Mouse (Mus musculus) spleen, postnatal 14 days (tissue): ENCODE results near the gene Ccne1.
A peak's percentile ranks its signal among the peaks of the same experiment; 100 is the strongest.
"Not testable (repeated sequence)": the region's sequence is repeated elsewhere in the genome, so short reads cannot be mapped to it uniquely, and the experiment has no call there.

ENCODE experiments used
- DNase-seq, 2 experiments: peaks; one replicate each; pipeline ENCODE4 v3.0.0; 2021 to 2022; ENCODE audit warnings: low spot score in 2 of 2

Gene Ccne1

GRCm38 (mm10) chr7:38107371-38108259 is at the start of gene Ccne1:
Gene Ccne1 (minus strand): TSS chr7:38107534.
- DNase-seq, result peak; percentile 100

- no peak for DNase-seq
Measured at GRCm38 (mm10) chr7:38155829-38156228, 48.5 kb upstream of the Ccne1 start.

- no peak for DNase-seq
Measured at GRCm38 (mm10) chr7:38152571-38152970, 45.2 kb upstream of the Ccne1 start.

GRCm38 (mm10) chr7:38151706-38152312 is 44.5 kb upstream of the Ccne1 start:
- no peak for DNase-seq

- DNase-seq, result no peak
Measured at GRCm38 (mm10) chr7:38147477-38147876, 40.1 kb upstream of the Ccne1 start.

GRCm38 (mm10) chr7:38141747-38142545 is 34.6 kb upstream of the Ccne1 start:
- DNase-seq, result peak; percentile 64 to 81

GRCm38 (mm10) chr7:38140324-38140723 is 33.0 kb upstream of the Ccne1 start:
- no peak for DNase-seq

- DNase-seq, result no peak
Measured at GRCm38 (mm10) chr7:38134471-38134870, 27.1 kb upstream of the Ccne1 start.

- peak in 1 of 2 experiments; percentile 31 for DNase-seq
Measured at GRCm38 (mm10) chr7:38131186-38131585, 23.9 kb upstream of the Ccne1 start.

- no peak for DNase-seq
Measured at GRCm38 (mm10) chr7:38129986-38130729, 22.8 kb upstream of the Ccne1 start.

- no peak for DNase-seq
Measured at GRCm38 (mm10) chr7:38129491-38129890, 22.2 kb upstream of the Ccne1 start.

- DNase-seq, result not testable (repeated sequence)
Measured at GRCm38 (mm10) chr7:38128256-38128655, 20.9 kb upstream of the Ccne1 start.

GRCm38 (mm10) chr7:38125565-38126159 is 18.3 kb upstream of the Ccne1 start:
- DNase-seq, result no peak

- DNase-seq, result not testable (repeated sequence)
Measured at GRCm38 (mm10) chr7:38124164-38124563, 16.8 kb upstream of the Ccne1 start.

GRCm38 (mm10) chr7:38118594-38118993 is 11.3 kb upstream of the Ccne1 start:
- no peak for DNase-seq

- DNase-seq, result no peak
Measured at GRCm38 (mm10) chr7:38112451-38112850, 5.1 kb upstream of the Ccne1 start.

GRCm38 (mm10) chr7:38111996-38112395 is 4.7 kb upstream of the Ccne1 start:
- no peak for DNase-seq

GRCm38 (mm10) chr7:38108260-38108632 is 912 bp upstream of the Ccne1 start:
- DNase-seq, result no peak

- peak; percentile 24 to 37 for DNase-seq
Measured at GRCm38 (mm10) chr7:38106711-38107311, 523 bp downstream of the Ccne1 start.

- DNase-seq, result no peak
Measured at GRCm38 (mm10) chr7:38105379-38105778, 2.0 kb downstream of the Ccne1 start.

- DNase-seq, result no peak
Measured at GRCm38 (mm10) chr7:38104097-38104496, 3.2 kb downstream of the Ccne1 start.
